14 mouse cellular contexts compared by ENCODE assay signal in genomic region chrX:141363331-141363730, GRCm38 (mm10).
A peak's percentile ranks its signal among the peaks of the same experiment; 100 is the strongest.
DNase-seq lines count a peak whose midpoint lies in the region; ATAC-seq and TF ChIP-seq lines count a peak whose summit lies in the region.
"Had no signal": no experiment of that assay in that cellular context is flagged by ENCODE, and none has a peak within 500 bp of the region (broad histone marks: within the 10 kb centered on the region; RNA-seq: fewer than 3 reads in every experiment).

No protein-coding gene starts in this region.

- no peak overlapping the region for H3K4me2 ChIP-seq in lung, postnatal 0 days (replicated peaks; ENCODE audit: low read depth, low read length)
- H3K4me2 ChIP-seq: embryonic facial prominence, embryonic 15.5 days had no signal

- no peak for TF ChIP-seq CTCF in gastrocnemius, adult 2 months (IDR thresholded peaks at IDR 0.05)
- no peak for TF ChIP-seq CTCF in lung, postnatal 0 days (IDR thresholded peaks at IDR 0.05)
- TF ChIP-seq CTCF in thymus, adult 2 months (IDR thresholded peaks at IDR 0.05; ENCODE audit: borderline replicate concordance, control insufficient read depth, extremely low read depth, insufficient read depth, low read length, poor library complexity) = no peak

- no peak for TF ChIP-seq POLR2A in thymus, adult 2 months (IDR thresholded peaks at IDR 0.05; ENCODE audit: control insufficient read depth, extremely low read depth, insufficient read depth, low read length, poor library complexity)

- H3K27me3 ChIP-seq in lung, postnatal 0 days (replicated peaks; ENCODE audit: insufficient read depth, low read length) = no peaks in the 10 kb centered on the region
- H3K27me3 ChIP-seq in thymus, adult 2 months (ENCODE audit: control insufficient read depth, insufficient read depth, low read length) = no peaks in the 10 kb centered on the region
- H3K27me3 ChIP-seq: embryonic facial prominence, embryonic 15.5 days had no signal

- peak; percentile 27 for DNase-seq in gastrocnemius, adult 2 months
- no peak for DNase-seq in gastrocnemius, postnatal 4 days (ENCODE audit: low spot score in 2 of 2)
- DNase-seq in Muller cell, postnatal 12 days (ENCODE audit: inconsistent ontology term) = peak; percentile 89
- DNase-seq in fat pad, adult 2 months (ENCODE audit: extremely low read depth, low read depth, low spot score) = peak; percentile 13
- peak; percentile 19 for DNase-seq in lung, postnatal 0 days (ENCODE audit: low spot score)
- no peak for DNase-seq in layer of hippocampus, adult 8-10 months (ENCODE audit: low spot score in 2 of 2)
- no peak for DNase-seq in thymus, adult 2 months
- DNase-seq: cerebellum, postnatal 25 days; thymus, postnatal 14 days had no signal

- no peaks in the 10 kb centered on the region for H3K4me1 ChIP-seq in lung, postnatal 0 days (ENCODE audit: insufficient read depth, low read depth, low read length)
- no peaks in the 10 kb centered on the region for H3K4me1 ChIP-seq in thymus, adult 2 months (replicated peaks; ENCODE audit: control insufficient read depth, insufficient read depth, low read length)
- H3K4me1 ChIP-seq: embryonic facial prominence, embryonic 15.5 days; hindbrain, embryonic 10.5 days had no signal

- no peak overlapping the region for H3K4me3 ChIP-seq in gastrocnemius, adult 2 months
- no peak overlapping the region for H3K4me3 ChIP-seq in lung, postnatal 0 days (ENCODE audit: low read depth, low read length)
- H3K4me3 ChIP-seq in thymus, adult 2 months (ENCODE audit: control insufficient read depth, insufficient read depth, low read length) = no peak overlapping the region
- H3K4me3 ChIP-seq: embryonic facial prominence, embryonic 15.5 days; hindbrain, embryonic 10.5 days had no signal

- no peak overlapping the region for H3K9ac ChIP-seq in lung, postnatal 0 days (replicated peaks; ENCODE audit: low read depth)
- H3K9ac ChIP-seq: embryonic facial prominence, embryonic 15.5 days; liver, embryonic 14.5 days had no signal

- H3K36me3 ChIP-seq in lung, postnatal 0 days (ENCODE audit: insufficient read depth, low read length) = no peaks in the 10 kb centered on the region
- no peaks in the 10 kb centered on the region for H3K36me3 ChIP-seq in thymus, adult 2 months (ENCODE audit: control insufficient read depth, insufficient read depth, low read length)
- H3K36me3 ChIP-seq: embryonic facial prominence, embryonic 15.5 days; hindbrain, embryonic 10.5 days had no signal

- no peaks in the 10 kb centered on the region for H3K9me3 ChIP-seq in lung, postnatal 0 days (ENCODE audit: low read length)
- H3K9me3 ChIP-seq: embryonic facial prominence, embryonic 15.5 days; hindbrain, embryonic 10.5 days had no signal

- peak; percentile 59 for ATAC-seq in lung, postnatal 0 days
- no peak for ATAC-seq in megakaryocyte progenitor cell, adult 5-6 weeks (replicated peaks; ENCODE audit: poor library complexity)
- ATAC-seq: intestine, embryonic 16.5 days had no signal

- peak; percentile 30; the same call in 1 of the 2 replicates for TF ChIP-seq EP300 in lung, postnatal 0 days (IDR thresholded peaks at IDR 0.05)

- intact Hi-C loops in gastrocnemius, adult 2 months (cut with DNase I) = no loop called here

- H3K27ac ChIP-seq in gastrocnemius, adult 2 months = no peak overlapping the region
- no peak overlapping the region for H3K27ac ChIP-seq in lung, postnatal 0 days (ENCODE audit: low read length)
- no peak overlapping the region for H3K27ac ChIP-seq in thymus, adult 2 months (ENCODE audit: control insufficient read depth, insufficient read depth, low read length)
- H3K27ac ChIP-seq: embryonic facial prominence, embryonic 15.5 days; hindbrain, embryonic 10.5 days; liver, embryonic 14.5 days had no signal

Comparison
In these comparisons a context has a peak if more than half of its experiments do, and no peak if none do; other contexts are left out.
1. DNase-seq: peak in gastrocnemius, adult 2 months (single experiment), Muller cell, postnatal 12 days (single experiment), fat pad, adult 2 months (single experiment) and lung, postnatal 0 days (single experiment); none in gastrocnemius, postnatal 4 days (0 of 2), layer of hippocampus, adult 8-10 months (0 of 2) and thymus, adult 2 months (single experiment).